Mouse (Mus musculus) neural tube, embryonic 11.5 days (tissue): ENCODE measurements around the gene Urah. TPM values are rescaled to one million over a fixed set of nuclear protein-coding genes. Genes with fewer than 3 reads are reported as not detected.

Experiments
- ATAC-seq: fragments of 200-750 bp; cut with Nextera tagmentation; 2 replicates; pipeline ENCODE4 v1.8.0; 2017; ENCODE audit warnings: moderate number of reproducible peaks, mild to moderate bottlenecking, moderate TSS enrichment, moderate library complexity; ENCODE audit not compliant: insufficient read depth, low FRiP score, low TSS enrichment
- DNase-seq: peaks from one replicate; pipeline ENCODE4 v3.0.0-alpha.2; 2015; ENCODE audit warnings: low spot score
- H3K27ac ChIP-seq: fragments of 300-500 bp; sonication (generic); 2 replicates; pipeline ENCODE4 v1.5.1; 2014; ENCODE audit warnings: low read depth, mild to moderate bottlenecking, low read length
- H3K27me3 ChIP-seq: fragments of 300-500 bp; sonication (generic); 2 replicates; pipeline ENCODE4 v1.6.1; 2014; ENCODE audit warnings: mild to moderate bottlenecking, low read length, mixed read lengths; ENCODE audit not compliant: control insufficient read depth, insufficient read depth
- H3K36me3 ChIP-seq: fragments of 300-500 bp; sonication (generic); 2 replicates; pipeline ENCODE4 v1.6.1; 2014; ENCODE audit warnings: mild to moderate bottlenecking, low read length, moderate library complexity, mixed read lengths; ENCODE audit not compliant: control insufficient read depth, insufficient read depth
- H3K4me1 ChIP-seq: fragments of 300-500 bp; sonication (generic); 2 replicates; pipeline ENCODE4 v1.6.1; 2014; ENCODE audit warnings: low read length, mixed read lengths; ENCODE audit not compliant: control insufficient read depth, insufficient read depth
- H3K4me2 ChIP-seq: fragments of 300-500 bp; sonication (generic); 2 replicates; pipeline ENCODE4 v1.6.1; 2014; ENCODE audit warnings: low read depth, mild to moderate bottlenecking, moderate library complexity
- H3K4me3 ChIP-seq: fragments of 300-500 bp; sonication (generic); 2 replicates; pipeline ENCODE4 v1.5.1; 2014; ENCODE audit warnings: low read depth, low read length
- H3K9ac ChIP-seq: fragments of 300-500 bp; sonication (generic); 2 replicates; pipeline ENCODE4 v1.6.1; 2014; ENCODE audit warnings: mild to moderate bottlenecking, low read length
- H3K9me3 ChIP-seq: fragments of 300-500 bp; sonication (generic); 2 replicates; pipeline ENCODE4 v1.6.1; 2016; ENCODE audit warnings: low read length; ENCODE audit not compliant: control insufficient read depth
- WGBS: fragments of 180-500 bp; shearing (Covaris S2); extraction: QIAGEN DNeasy Blood & Tissue Kit; methylation state at CpG from one replicate; pipeline ENCODE4 v1.1.7; 2014; 5-methylcytosine and 5-hydroxymethylcytosine counted together
- polyA plus RNA-seq: library from polyadenylated mRNA; unstranded; fragments of >200 nt; fragmentation: Nextera tagmentation; extraction: Ambion mirVana; gene quantifications from 2 replicates; pipeline ENCODE4 v1.2.1, GENCODE M21; 2014

The Urah gene
- polyA plus RNA-seq, 1 experiment from 2014 or later: 0.34 TPM

GRCm38 (mm10) chr7:140880419-140880818 is 45.6 kb downstream of the Urah start:
- DNase-seq: no peak

GRCm38 (mm10) chr7:140880865-140881515 is 46.2 kb downstream of the Urah start:
- Histone ChIP-seq H3K9me3 (no peaks in the 10 kb centered on the region), H3K4me2 (peak overlapping the region; percentile 71), H3K36me3 (no peaks in the 10 kb centered on the region), H3K27ac (peak overlapping the region; percentile 70; the same call in 1 of the 2 replicates), H3K4me1 (0 out of 2 replicates have a peak, but pooled peaks cover 5% of the 10 kb centered on the region), H3K27me3 (no peaks in the 10 kb centered on the region), H3K9ac (peak overlapping the region; percentile 58), H3K4me3 (peak overlapping the region; percentile 66)
- DNase-seq: no peak
- 35% methylated on average over 8 of the region's 8 CpGs for WGBS
- ATAC-seq: no peak

More at GRCm38 (mm10) chr7:140880419-140880818, 45.6 kb downstream of the Urah start:
- Histone ChIP-seq H3K4me1 (0 out of 2 replicates have a peak, but pooled peaks cover 5% of the 10 kb centered on the region), H3K4me3 (no peak overlapping the region), H3K9ac (no peak overlapping the region), H3K4me2 (no peak overlapping the region), H3K27ac (no peak overlapping the region), H3K36me3 (no peaks in the 10 kb centered on the region), H3K27me3 (no peaks in the 10 kb centered on the region), H3K9me3 (no peaks in the 10 kb centered on the region)
- WGBS: 88% methylated on average over 3 of the region's 3 CpGs
- ATAC-seq: no peak

- DNase-seq: peak; percentile 95
Measured at GRCm38 (mm10) chr7:140881696-140882468, 47.1 kb downstream of the Urah start, which contains the start of the genes Psmd13 and Sirt3. Gene Psmd13 (plus strand): TSS chr7:140881968. Gene Sirt3 (minus strand): TSS chr7:140882309.

GRCm38 (mm10) chr7:140882469-140882803 is 47.6 kb downstream of the Urah start:
- DNase-seq (no peak), ATAC-seq (peak; percentile 59)
- Histone ChIP-seq H3K9me3 (no peaks in the 10 kb centered on the region), H3K27me3 (no peaks in the 10 kb centered on the region), H3K4me3 (peak overlapping the region; percentile 66), H3K4me2 (peak overlapping the region; percentile 71), H3K27ac (peak overlapping the region; percentile 70; the same call in 1 of the 2 replicates), H3K9ac (peak overlapping the region; percentile 58), H3K4me1 (0 out of 2 replicates have a peak, but pooled peaks cover 5% of the 10 kb centered on the region), H3K36me3 (peaks cover 3% of the 10 kb centered on the region)
- under 1% methylated on average over 12 of the region's 12 CpGs for WGBS

More at GRCm38 (mm10) chr7:140881696-140882468, 47.1 kb downstream of the Urah start, which contains the start of the genes Psmd13 and Sirt3:
- Histone ChIP-seq H3K4me3 (peak within 1 kb of the TSS; percentile 66), H3K27ac (peak within 1 kb of the TSS; percentile 70), H3K36me3 (no peaks in the 10 kb centered on the region; the same call in 1 of the 2 replicates), H3K9me3 (no peaks in the 10 kb centered on the region), H3K9ac (peak within 1 kb of the TSS; percentile 58), H3K27me3 (no peaks in the 10 kb centered on the region), H3K4me2 (peak within 1 kb of the TSS; percentile 71), H3K4me1 (0 out of 2 replicates have a peak, but pooled peaks cover 5% of the 10 kb centered on the region)
- under 1% methylated on average over 59 of the region's 59 CpGs for WGBS
- peak; percentile 94 for ATAC-seq

Other genes starting within 250 kb of the Urah start
- gene Olfr46, start 233.7 kb upstream of the Urah start, polyA plus RNA-seq: not detected in 2 replicates
- gene Olfr61, start 206.0 kb upstream of the Urah start, polyA plus RNA-seq: not detected in 2 replicates
- not detected in 2 replicates for gene Olfr53, start 188.6 kb upstream of the Urah start, polyA plus RNA-seq
- not detected in 2 replicates for gene Olfr539, start 175.1 kb upstream of the Urah start, polyA plus RNA-seq
- not detected in 2 replicates for gene Olfr45, start 153.1 kb upstream of the Urah start, polyA plus RNA-seq
- gene Olfr541, start 137.8 kb upstream of the Urah start, polyA plus RNA-seq: not detected in 2 replicates
- gene Cyp2e1, start 71.3 kb upstream of the Urah start, polyA plus RNA-seq: not detected in 2 replicates
- gene Syce1, start 47.2 kb upstream of the Urah start, polyA plus RNA-seq: 0.22 TPM in 1 of 2 replicates, not detected in the other
- 6.5 and 7.7 TPM in 2 replicates for gene Zfp941, start 12.8 kb upstream of the Urah start, polyA plus RNA-seq
- not detected in 2 replicates for gene Scgb1c1, start 10.5 kb downstream of the Urah start, polyA plus RNA-seq
- not detected in 2 replicates for gene Odf3, start 12.8 kb downstream of the Urah start, polyA plus RNA-seq
- gene Gm45785, start 21.3 kb downstream of the Urah start, polyA plus RNA-seq: not detected in 2 replicates
- gene Ric8a, start 21.9 kb downstream of the Urah start, polyA plus RNA-seq: 73.3 and 82.2 TPM in 2 replicates
- 27.4 and 31.1 TPM in 2 replicates for gene Bet1l, start 22.6 kb downstream of the Urah start, polyA plus RNA-seq
- 158 and 199 TPM in 2 replicates for gene Psmd13, start 47.0 kb downstream of the Urah start, polyA plus RNA-seq
- 22.4 and 26.0 TPM in 2 replicates for gene Sirt3, start 47.3 kb downstream of the Urah start, polyA plus RNA-seq
- gene Cox8b, start 65.4 kb downstream of the Urah start, polyA plus RNA-seq: 0.81 and 4.2 TPM in 2 replicates
- gene Nlrp6, start 85.9 kb downstream of the Urah start, polyA plus RNA-seq: 0.15 and 0.20 TPM in 2 replicates
- 13.3 and 15.8 TPM in 2 replicates for gene Pgghg, start 106.4 kb downstream of the Urah start, polyA plus RNA-seq
- gene Ifitm5, start 115.3 kb downstream of the Urah start, polyA plus RNA-seq: 1.2 and 1.4 TPM in 2 replicates
- gene Gm45717, start 120.9 kb downstream of the Urah start, polyA plus RNA-seq: 0.69 TPM in 1 of 2 replicates, not detected in the other
- 383 and 395 TPM in 2 replicates for gene Ifitm2, start 121.0 kb downstream of the Urah start, polyA plus RNA-seq
- 8.3 and 12.5 TPM in 2 replicates for gene Ifitm1, start 132.2 kb downstream of the Urah start, polyA plus RNA-seq
- gene Ifitm3, start 175.8 kb downstream of the Urah start, polyA plus RNA-seq: 20.1 and 21.0 TPM in 2 replicates
- not detected in 2 replicates for gene Ifitm6, start 182.9 kb downstream of the Urah start, polyA plus RNA-seq
- not detected in 2 replicates for gene Gm17387, start 194.1 kb downstream of the Urah start, polyA plus RNA-seq
- 14.5 and 17.1 TPM in 2 replicates for gene B4galnt4, start 226.1 kb downstream of the Urah start, polyA plus RNA-seq
- gene Pkp3, start 243.2 kb downstream of the Urah start, polyA plus RNA-seq: 2.3 and 2.7 TPM in 2 replicates